Mouse (Mus musculus) MEL (cell line): Measurements from ENCODE around the gene Olfm2. TPM values are rescaled to one million over a fixed set of nuclear protein-coding genes. Genes with fewer than 3 reads are reported as not detected.

Experiments
- DNase-seq: peaks from one replicate; pipeline ENCODE4 v3.0.0; 2011; ENCODE audit warnings: low read depth, low spot score
- H3K27ac ChIP-seq: 2 replicates; pipeline ENCODE4 v1.5.1; 2012; ENCODE audit warnings: low read depth, mild to moderate bottlenecking, control low read depth, low read length, moderate library complexity; ENCODE audit not compliant: control insufficient read depth
- H3K27me3 ChIP-seq, 2 experiments: fragments of 150-350 bp in 1 of 2; sonication (generic) in 1 of 2; 2 replicates each; pipeline ENCODE4 v1.6.1; 2012; ENCODE audit warnings: low read length in 2 of 2, mild to moderate bottlenecking in 2 of 2, improper control_type of control experiment in 1 of 2, moderate library complexity in 1 of 2; ENCODE audit not compliant: insufficient read depth in 2 of 2, control insufficient read depth in 1 of 2
- H3K36me3 ChIP-seq, 2 experiments: 2 replicates each; pipeline ENCODE4 v1.6.1; 2012 to 2014; ENCODE audit warnings: low read length in 2 of 2, improper control_type of control experiment in 1 of 2, inconsistent platforms in 1 of 2, mild to moderate bottlenecking in 1 of 2; ENCODE audit not compliant: insufficient read depth in 2 of 2, control insufficient read depth in 1 of 2
- H3K4me1 ChIP-seq, 2 experiments: fragments of 150-350 bp in 1 of 2; sonication (generic) in 1 of 2; 2 replicates each; pipeline ENCODE4 v1.6.1; 2012; ENCODE audit warnings: low read length in 2 of 2, improper control_type of control experiment in 1 of 2, mild to moderate bottlenecking in 1 of 2; ENCODE audit not compliant: insufficient read depth in 2 of 2, control insufficient read depth in 1 of 2
- H3K4me3 ChIP-seq, 2 experiments: fragments of 150-350 bp in 1 of 2; sonication (generic) in 1 of 2; 2 replicates each; pipeline ENCODE4 v1.5.1; 2012; ENCODE audit warnings: low read depth in 2 of 2, low read length in 2 of 2, mild to moderate bottlenecking in 2 of 2, moderate library complexity in 2 of 2, control low read depth in 1 of 2, improper control_type of control experiment in 1 of 2; ENCODE audit not compliant: control insufficient read depth in 1 of 2, insufficient read depth in 1 of 2
- H3K79me2 ChIP-seq: 2 replicates; pipeline ENCODE4 v1.6.1; 2012; ENCODE audit warnings: mild to moderate bottlenecking, low read length, moderate library complexity; ENCODE audit not compliant: control insufficient read depth, poor library complexity, insufficient read depth
- H3K9ac ChIP-seq: 2 replicates; pipeline ENCODE4 v1.6.1; 2012; ENCODE audit warnings: low read depth, mild to moderate bottlenecking, control low read depth, low read length, moderate library complexity; ENCODE audit not compliant: control insufficient read depth, poor library complexity, severe bottlenecking
- H3K9me3 ChIP-seq: fragments of 150-350 bp; sonication (generic); replicated peaks from 2 replicates; pipeline ENCODE4 v1.6.1; 2012; ENCODE audit warnings: mild to moderate bottlenecking, low read length, improper control_type of control experiment, moderate library complexity; ENCODE audit not compliant: insufficient read depth
- CHD2 ChIP-seq: IDR thresholded peaks from 2 replicates; pipeline ENCODE4 v1.6.1; 2011; ENCODE audit warnings: low read length, improper control_type of control experiment
- ETS1 ChIP-seq: IDR thresholded peaks from 2 replicates; pipeline ENCODE4 v1.6.1; 2012; ENCODE audit warnings: low read depth, mild to moderate bottlenecking, inconsistent platforms, low read length, improper control_type of control experiment, moderate library complexity
- GABPA ChIP-seq: IDR thresholded peaks from 2 replicates; pipeline ENCODE4 v1.6.1; 2012; ENCODE audit warnings: low read depth, mild to moderate bottlenecking, inconsistent platforms, low read length, improper control_type of control experiment, moderate library complexity
- JUND ChIP-seq: IDR thresholded peaks from 2 replicates; pipeline ENCODE4 v1.6.1; 2011; ENCODE audit warnings: low read depth, mild to moderate bottlenecking, improper control_type of control experiment, low read length
- KAT2A ChIP-seq: conservative IDR thresholded peaks from 2 replicates; pipeline ENCODE4 v1.6.1; 2012; ENCODE audit warnings: low read depth, low read length, improper control_type of control experiment, inconsistent platforms
- MYC ChIP-seq: IDR thresholded peaks from 2 replicates; pipeline ENCODE4 v1.6.1; 2011; ENCODE audit warnings: low read depth, mild to moderate bottlenecking, low read length, improper control_type of control experiment, moderate library complexity
- POLR2AphosphoS5 ChIP-seq: IDR thresholded peaks from 2 replicates; pipeline ENCODE4 v1.6.1; 2012; ENCODE audit warnings: low read depth, borderline replicate concordance, mild to moderate bottlenecking, inconsistent platforms, low read length, moderate library complexity, mixed read lengths
- TBP ChIP-seq: IDR thresholded peaks from 2 replicates; pipeline ENCODE4 v1.8.0; 2011; ENCODE audit warnings: low read depth, low read length, improper control_type of control experiment
- TCF12 ChIP-seq: IDR thresholded peaks from 2 replicates; pipeline ENCODE4 v1.6.1; 2014; ENCODE audit warnings: low read depth, mild to moderate bottlenecking, inconsistent platforms, low read length, improper control_type of control experiment, moderate library complexity
- ZC3H11A ChIP-seq: IDR thresholded peaks from 2 replicates; pipeline ENCODE4 v1.6.1; 2012; ENCODE audit warnings: low read depth, mild to moderate bottlenecking, inconsistent platforms, low read length, improper control_type of control experiment
- ZKSCAN1 ChIP-seq: IDR thresholded peaks from 2 replicates; pipeline ENCODE4 v1.6.1; 2012; ENCODE audit warnings: low read depth, mild to moderate bottlenecking, inconsistent platforms, low read length, improper control_type of control experiment, moderate library complexity
- ZMIZ1 ChIP-seq: IDR thresholded peaks from 2 replicates; pipeline ENCODE4 v1.6.1; 2012; ENCODE audit warnings: low read depth, mild to moderate bottlenecking, inconsistent platforms, low read length, improper control_type of control experiment, moderate library complexity
- polyA plus RNA-seq, 2 experiments: library from polyadenylated mRNA; stranded (reverse) in 1 of 2; unstranded in 1 of 2; fragments of >175 nt in 1 of 2; fragments of >200 nt in 1 of 2; gene quantifications; 2 replicates each; pipeline versions ENCODE4 v1.2.1 to v1.2.4; 2012; ENCODE audit warnings: low replicate concordance in 2 of 2, low read depth in 1 of 2; ENCODE audit not compliant: insufficient read length in 2 of 2, insufficient read depth in 1 of 2, missing spikeins in 1 of 2
- total RNA-seq: library from RNA; depleted of rRNA; stranded (reverse); fragments of 300-350 nt; gene quantifications from 2 replicates; pipeline ENCODE4 v1.2.3, GENCODE M21; 2012

The Olfm2 gene
- total and polyA plus RNA-seq, 3 experiments = 0.54 to 1.9 TPM; not detected in 1

DNA sequence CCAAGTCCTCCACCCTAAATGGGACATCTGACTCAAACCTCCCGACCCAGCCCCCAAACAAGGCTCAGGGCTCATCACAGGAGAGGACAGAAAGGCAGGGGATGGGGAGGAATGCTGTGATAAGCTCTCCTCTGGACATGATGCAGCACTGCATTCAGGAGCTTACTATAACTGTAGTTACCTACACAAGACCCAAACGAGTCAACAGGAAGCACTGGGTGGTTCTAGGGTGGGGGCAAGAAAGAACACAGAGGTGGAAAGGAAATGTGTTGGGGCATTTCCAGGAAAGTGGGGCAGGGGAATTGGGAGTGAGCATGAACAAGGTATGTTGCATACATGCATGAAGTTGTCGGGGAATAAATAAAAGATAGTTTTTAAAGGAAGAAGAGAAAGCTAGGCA is 11.5 kb downstream of the Olfm2 start:
- no peaks in the 10 kb centered on the region for H3K79me2 ChIP-seq
- H3K27me3 ChIP-seq = peaks cover 13 to 24% of the 10 kb centered on the region in 2 experiments
- no peak overlapping the region for H3K27ac ChIP-seq
- DNase-seq = no peak
- H3K36me3 ChIP-seq = no peaks in the 10 kb centered on the region
- H3K9me3 ChIP-seq = no peaks in the 10 kb centered on the region
- no peak overlapping the region for H3K9ac ChIP-seq
- no peaks in the 10 kb centered on the region for H3K4me1 ChIP-seq
- TF ChIP-seq GABPA (no peak), MYC (no peak), ZKSCAN1 (no peak)
- TF ChIP-seq, all 39 proteins: peak for 0
- H3K4me3 ChIP-seq = no peak overlapping the region

DNA sequence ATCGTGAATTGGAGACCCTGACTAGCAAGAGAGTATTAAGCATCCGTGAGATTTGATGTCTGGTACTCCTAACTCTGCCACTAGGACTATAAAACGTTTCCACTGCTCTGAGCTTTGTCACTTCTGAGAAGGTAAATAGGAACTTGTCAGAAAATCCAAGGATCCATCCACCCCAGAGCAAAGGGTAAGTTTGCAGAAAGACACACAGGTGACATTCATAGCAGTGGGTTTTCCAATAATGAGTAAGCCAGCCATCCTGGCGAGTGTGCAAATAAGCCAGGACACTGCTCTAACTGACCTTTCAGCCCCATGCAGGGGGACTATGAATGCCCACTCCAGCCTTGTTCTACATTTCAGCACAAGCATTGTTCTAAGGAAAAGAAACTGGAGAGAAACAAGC is 14.4 kb downstream of the Olfm2 start:
- no peak for DNase-seq
- Histone ChIP-seq H3K4me3 (no peak overlapping the region), H3K27me3 (peaks cover 16 to 31% of the 10 kb centered on the region in 2 experiments), H3K36me3 (peaks cover 0 to 3% of the 10 kb centered on the region in 2 experiments; a peak in 1 of 4 replicates), H3K4me1 (peaks cover 3 to 4% of the 10 kb centered on the region in 2 experiments; a peak in 2 of 4 replicates), H3K9ac (no peak overlapping the region), H3K9me3 (no peaks in the 10 kb centered on the region), H3K79me2 (no peaks in the 10 kb centered on the region), H3K27ac (no peak overlapping the region)
- TF ChIP-seq ZC3H11A (no peak), CHD2 (no peak), TBP (no peak), JUND (no peak), ETS1 (no peak), MYC (no peak)

DNA sequence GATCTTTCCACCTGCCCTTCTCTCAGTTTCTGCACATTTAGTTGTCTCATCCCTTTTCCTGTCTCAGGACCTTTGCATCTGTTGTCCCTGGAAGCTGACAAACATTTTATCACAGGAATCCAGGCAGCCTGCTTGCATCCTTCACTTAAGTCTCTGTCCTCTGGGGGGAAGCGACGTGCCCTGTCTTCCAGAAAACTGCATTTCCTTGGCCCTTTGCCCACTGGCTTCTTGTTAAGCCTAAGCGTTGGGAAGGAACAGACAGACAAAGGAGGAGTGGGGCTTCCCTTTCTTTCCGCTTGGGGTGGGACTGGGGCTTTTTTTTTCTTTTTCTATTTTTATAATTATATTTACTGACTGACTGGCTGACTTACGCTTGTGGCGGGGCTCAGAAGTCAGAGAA is 16.7 kb downstream of the Olfm2 start:
- no peaks in the 10 kb centered on the region for H3K9me3 ChIP-seq
- H3K27me3 ChIP-seq = peaks cover 13 to 29% of the 10 kb centered on the region in 2 experiments
- no peaks in the 10 kb centered on the region for H3K79me2 ChIP-seq
- H3K4me3 ChIP-seq = no peak overlapping the region
- TF ChIP-seq TCF12 = no peak
- TF ChIP-seq KAT2A = no peak
- TF ChIP-seq POLR2AphosphoS5 = no peak
- TF ChIP-seq JUND = no peak
- TF ChIP-seq ZMIZ1 = no peak
- peaks cover 3 to 4% of the 10 kb centered on the region in 2 experiments; a peak in 2 of 4 replicates for H3K4me1 ChIP-seq
- DNase-seq = peak; percentile 51
- peaks cover 0 to 3% of the 10 kb centered on the region in 2 experiments; a peak in 1 of 4 replicates for H3K36me3 ChIP-seq
- H3K9ac ChIP-seq = no peak overlapping the region
- no peak overlapping the region for H3K27ac ChIP-seq
